Mouse (Mus musculus) E14TG2a.4 (cell line): Measurements from ENCODE around the gene Csl.

ENCODE experiments used
- CTCF ChIP-seq: conservative IDR thresholded peaks from 2 replicates; pipeline ENCODE4 v1.5.1; 2014; ENCODE audit warnings: low read length
- NANOG ChIP-seq: IDR thresholded peaks from 2 replicates; pipeline ENCODE4 v1.6.1; 2014; ENCODE audit warnings: borderline replicate concordance, low read length, mixed read lengths
- POU5F1 ChIP-seq: IDR thresholded peaks from 2 replicates; pipeline ENCODE4 v1.6.1; 2014; ENCODE audit warnings: low read length, borderline replicate concordance

DNA sequence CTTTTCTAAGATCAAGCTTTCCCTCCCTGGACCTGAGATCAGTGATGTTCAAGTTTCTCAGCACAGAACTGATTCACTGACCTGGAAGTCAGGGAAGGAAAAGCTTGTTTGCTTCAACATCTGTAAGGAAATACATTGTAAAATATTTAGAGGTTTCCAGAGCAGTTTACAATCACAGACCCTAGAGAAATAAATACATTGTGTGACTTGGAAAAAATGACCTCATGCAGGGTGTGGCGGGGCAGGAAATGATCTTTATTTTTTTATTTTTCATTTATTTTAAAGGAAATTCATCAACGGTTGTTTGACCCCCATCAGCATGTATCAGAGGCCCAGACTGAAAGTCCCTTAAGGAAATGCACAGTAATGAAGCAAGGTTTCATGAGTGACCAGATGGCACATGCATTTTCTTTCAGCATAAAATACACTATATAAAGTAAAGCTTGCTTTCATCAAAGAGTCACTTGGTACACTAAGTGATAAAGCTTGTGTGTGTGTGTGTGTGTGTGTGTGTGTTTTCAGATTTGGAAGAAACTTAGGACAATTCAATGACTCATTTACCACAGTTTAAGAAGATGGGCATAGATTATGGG lies 10.7 kb downstream of the Csl start:
- no peak for TF ChIP-seq CTCF
- TF ChIP-seq NANOG: no peak
- TF ChIP-seq POU5F1: no peak
